ENCODE assay signal across 23 mouse cellular contexts in the genomic region with DNA sequence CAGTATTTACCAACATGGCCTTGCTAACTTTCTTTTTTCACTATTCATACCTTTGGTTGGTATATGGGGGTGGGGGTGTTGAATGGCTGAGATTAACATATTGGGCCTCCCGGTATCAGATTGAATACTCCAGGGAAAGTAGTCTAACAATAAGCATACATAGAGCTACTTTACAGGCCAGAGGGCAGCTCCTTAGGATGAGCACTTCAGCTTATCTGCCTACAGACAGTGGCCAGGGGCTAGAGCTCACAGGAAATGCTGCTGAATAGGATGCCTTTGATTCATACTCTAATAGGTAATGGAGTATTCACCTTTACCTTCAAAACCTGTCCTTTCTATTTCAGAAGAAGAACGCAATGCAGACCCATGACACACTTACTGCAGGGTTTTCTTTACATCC. TPM values are rescaled to one million over a fixed set of nuclear protein-coding genes. Genes with fewer than 3 reads are reported as not detected.
DNase-seq lines count a peak whose midpoint lies in the region; ATAC-seq and TF ChIP-seq lines count a peak whose summit lies in the region.
"Had no signal": no experiment of that assay in that cellular context is flagged by ENCODE, and none has a peak within 500 bp of the region (broad histone marks: within the 10 kb centered on the region; RNA-seq: fewer than 3 reads in every experiment).

No protein-coding gene starts in this region.

- DNase-seq in heart, adult 11 months: peak; percentile 74
- DNase-seq in heart, embryonic 10.5 days (ENCODE audit: low spot score): no peak
- no peak for DNase-seq in limb, embryonic 14.5 days (ENCODE audit: low spot score)
- no peak for DNase-seq in limb, embryonic 10.5 days (ENCODE audit: low spot score)
- DNase-seq: adrenal gland, postnatal 25 days; B cell, adult 2 months; cerebellum, adult 11-12 months; cerebellum, adult 8-10 months; cerebellum, postnatal 10 days; cerebellum, postnatal 36 days; embryo, embryonic 11 days; gastrocnemius, postnatal 10 days; heart, adult 18-20 months had no signal

- H3K4me2 ChIP-seq in limb, embryonic 14.5 days (replicated peaks; ENCODE audit: low read depth, low read length, severe bottlenecking): no peak overlapping the region
- H3K4me2 ChIP-seq in midbrain, embryonic 15.5 days: no peak overlapping the region
- no peak overlapping the region for H3K4me2 ChIP-seq in midbrain, embryonic 16.5 days (ENCODE audit: low read length)
- H3K4me2 ChIP-seq: embryonic facial prominence, embryonic 13.5 days; forebrain, embryonic 12.5 days; forebrain, embryonic 15.5 days; hindbrain, embryonic 14.5 days had no signal

- no peak for TF ChIP-seq POLR2A in limb, embryonic 14.5 days (IDR thresholded peaks at IDR 0.05; ENCODE audit: borderline replicate concordance, extremely low read depth, insufficient read depth, insufficient read length)

- 86% methylated on average over 2 of the region's 2 CpGs for WGBS in heart, embryonic 10.5 days
- WGBS in limb, embryonic 14.5 days: 80% methylated on average over 2 of the region's 2 CpGs
- 83% methylated on average over 2 of the region's 2 CpGs for WGBS in limb, embryonic 10.5 days
- WGBS in midbrain, embryonic 15.5 days: 77% methylated on average over 2 of the region's 2 CpGs
- 78% methylated on average over 2 of the region's 2 CpGs for WGBS in midbrain, embryonic 16.5 days

- no peak overlapping the region for H3K4me3 ChIP-seq in heart, embryonic 10.5 days
- no peak overlapping the region for H3K4me3 ChIP-seq in limb, embryonic 14.5 days (replicated peaks; ENCODE audit: low read length)
- no peak overlapping the region for H3K4me3 ChIP-seq in limb, embryonic 10.5 days
- no peak overlapping the region for H3K4me3 ChIP-seq in midbrain, embryonic 15.5 days
- no peak overlapping the region for H3K4me3 ChIP-seq in midbrain, embryonic 16.5 days (ENCODE audit: low read depth, low read length)
- H3K4me3 ChIP-seq: embryonic facial prominence, embryonic 10.5 days; embryonic facial prominence, embryonic 13.5 days; erythroblast, embryonic 14.5 days; forebrain, embryonic 12.5 days; forebrain, embryonic 15.5 days had no signal

- H3K4me1 ChIP-seq in heart, embryonic 10.5 days: peaks cover 38% of the 10 kb centered on the region
- peaks cover 4% of the 10 kb centered on the region; the same call in 1 of the 2 replicates for H3K4me1 ChIP-seq in limb, embryonic 14.5 days (ENCODE audit: control insufficient read depth, insufficient read depth, low read length)
- H3K4me1 ChIP-seq in limb, embryonic 10.5 days: peaks cover 6% of the 10 kb centered on the region
- no peaks in the 10 kb centered on the region for H3K4me1 ChIP-seq in midbrain, embryonic 15.5 days
- peaks cover 4% of the 10 kb centered on the region; the same call in 1 of the 2 replicates for H3K4me1 ChIP-seq in midbrain, embryonic 16.5 days (ENCODE audit: control insufficient read depth, insufficient read depth, low read length)
- H3K4me1 ChIP-seq: embryonic facial prominence, embryonic 13.5 days; forebrain, embryonic 15.5 days had no signal

- H3K9me3 ChIP-seq in heart, embryonic 10.5 days: no peaks in the 10 kb centered on the region
- no peaks in the 10 kb centered on the region for H3K9me3 ChIP-seq in limb, embryonic 14.5 days (ENCODE audit: control insufficient read depth, low read length)
- H3K9me3 ChIP-seq in limb, embryonic 10.5 days (replicated peaks): no peaks in the 10 kb centered on the region
- no peaks in the 10 kb centered on the region for H3K9me3 ChIP-seq in midbrain, embryonic 15.5 days
- no peaks in the 10 kb centered on the region for H3K9me3 ChIP-seq in midbrain, embryonic 16.5 days (replicated peaks; ENCODE audit: control insufficient read depth, low read length, poor library complexity, severe bottlenecking)
- H3K9me3 ChIP-seq: embryonic facial prominence, embryonic 10.5 days; embryonic facial prominence, embryonic 13.5 days; forebrain, embryonic 12.5 days; forebrain, embryonic 15.5 days; G1E had no signal

- H3K27ac ChIP-seq in heart, embryonic 10.5 days: no peak overlapping the region
- H3K27ac ChIP-seq in limb, embryonic 14.5 days (replicated peaks; ENCODE audit: low read depth, low read length): no peak overlapping the region
- no peak overlapping the region for H3K27ac ChIP-seq in limb, embryonic 10.5 days
- no peak overlapping the region for H3K27ac ChIP-seq in midbrain, embryonic 15.5 days
- no peak overlapping the region for H3K27ac ChIP-seq in midbrain, embryonic 16.5 days (ENCODE audit: low read length)
- H3K27ac ChIP-seq: embryonic facial prominence, embryonic 10.5 days; embryonic facial prominence, embryonic 13.5 days; forebrain, embryonic 12.5 days; forebrain, embryonic 15.5 days; hindbrain, embryonic 14.5 days had no signal

- no peak overlapping the region for H3K9ac ChIP-seq in limb, embryonic 14.5 days (ENCODE audit: low read depth, low read length, severe bottlenecking)
- H3K9ac ChIP-seq in midbrain, embryonic 15.5 days: no peak overlapping the region
- H3K9ac ChIP-seq in midbrain, embryonic 16.5 days (ENCODE audit: low read depth, low read length): no peak overlapping the region
- H3K9ac ChIP-seq: embryonic facial prominence, embryonic 13.5 days; forebrain, embryonic 12.5 days; forebrain, embryonic 15.5 days; hindbrain, embryonic 14.5 days had no signal

- peaks cover 36% of the 10 kb centered on the region for H3K36me3 ChIP-seq in heart, embryonic 10.5 days
- peaks cover 36% of the 10 kb centered on the region for H3K36me3 ChIP-seq in limb, embryonic 14.5 days (ENCODE audit: control insufficient read depth, insufficient read depth, low read length)
- peaks cover 54% of the 10 kb centered on the region for H3K36me3 ChIP-seq in limb, embryonic 10.5 days
- peaks cover 9% of the 10 kb centered on the region; the same call in 1 of the 2 replicates for H3K36me3 ChIP-seq in midbrain, embryonic 15.5 days (replicated peaks)
- peaks cover 4% of the 10 kb centered on the region; the same call in 1 of the 2 replicates for H3K36me3 ChIP-seq in midbrain, embryonic 16.5 days (ENCODE audit: control insufficient read depth, insufficient read depth, low read length)

- ATAC-seq in limb, embryonic 14.5 days (ENCODE audit: low FRiP score, low read depth): 0 out of 2 replicates have a peak, but pooled peaks have one; percentile 7
- 0 out of 2 replicates have a peak, but pooled peaks have one; percentile 12 for ATAC-seq in midbrain, embryonic 15.5 days (replicated peaks)
- no peak for ATAC-seq in midbrain, embryonic 16.5 days
- ATAC-seq: forebrain, embryonic 15.5 days had no signal

- no peaks in the 10 kb centered on the region for H3K27me3 ChIP-seq in heart, embryonic 10.5 days (ENCODE audit: insufficient read depth, poor library complexity, severe bottlenecking)
- H3K27me3 ChIP-seq in limb, embryonic 14.5 days (ENCODE audit: control insufficient read depth, insufficient read depth, low read length): no peaks in the 10 kb centered on the region
- no peaks in the 10 kb centered on the region for H3K27me3 ChIP-seq in limb, embryonic 10.5 days (ENCODE audit: low read depth, poor library complexity, severe bottlenecking)
- H3K27me3 ChIP-seq in midbrain, embryonic 15.5 days (replicated peaks): no peaks in the 10 kb centered on the region
- no peaks in the 10 kb centered on the region for H3K27me3 ChIP-seq in midbrain, embryonic 16.5 days (ENCODE audit: control insufficient read depth, insufficient read depth, low read depth, low read length)
- H3K27me3 ChIP-seq: CH12.LX; embryonic facial prominence, embryonic 13.5 days; forebrain, embryonic 12.5 days; forebrain, embryonic 15.5 days had no signal

RNA-seq across cellular contexts. Expression of gene Wnt4, which starts 37.8 kb away (rescaled TPM):
- 0.96 and 0.98 TPM in 2 replicates for polyA plus RNA-seq in heart, embryonic 10.5 days (2016; fragmentation: Nextera tagmentation; extraction: Ambion mirVana)
- polyA plus RNA-seq in limb, embryonic 14.5 days (2012; rRNA removed): 15.4 and 16.0 TPM in 2 replicates
- 16.0 and 23.0 TPM in 2 replicates for polyA plus RNA-seq in limb, embryonic 14.5 days (2014; fragmentation: Nextera tagmentation; extraction: Ambion mirVana)
- polyA plus RNA-seq in limb, embryonic 10.5 days (2016; fragmentation: Nextera tagmentation; extraction: Ambion mirVana): 1.3 and 1.4 TPM in 2 replicates
- polyA plus RNA-seq in midbrain, embryonic 15.5 days (2015; fragmentation: Nextera tagmentation; extraction: Ambion mirVana): 3.4 and 4.8 TPM in 2 replicates
- 1.6 and 2.7 TPM in 2 replicates for polyA plus RNA-seq in midbrain, embryonic 16.5 days (2015; fragmentation: Nextera tagmentation; extraction: Ambion mirVana)
- polyA plus RNA-seq: G1E had no signal

RNA-seq across cellular contexts. Expression of gene Cdc42, which starts 42.5 kb away (rescaled TPM):
- 550 and 560 TPM in 2 replicates for polyA plus RNA-seq in heart, embryonic 10.5 days (2016; fragmentation: Nextera tagmentation; extraction: Ambion mirVana)
- 300 and 342 TPM in 2 replicates for polyA plus RNA-seq in limb, embryonic 14.5 days (2012; rRNA removed)
- polyA plus RNA-seq in limb, embryonic 14.5 days (2014; fragmentation: Nextera tagmentation; extraction: Ambion mirVana): 720 and 741 TPM in 2 replicates
- 531 and 571 TPM in 2 replicates for polyA plus RNA-seq in limb, embryonic 10.5 days (2016; fragmentation: Nextera tagmentation; extraction: Ambion mirVana)
- polyA plus RNA-seq in midbrain, embryonic 15.5 days (2015; fragmentation: Nextera tagmentation; extraction: Ambion mirVana): 902 and 940 TPM in 2 replicates
- polyA plus RNA-seq in midbrain, embryonic 16.5 days (2015; fragmentation: Nextera tagmentation; extraction: Ambion mirVana): 1,054 and 1,095 TPM in 2 replicates
